Mouse (Mus musculus) layer of hippocampus, postnatal 10 days (tissue): Measurements from ENCODE around the gene Zyx. TPM values are rescaled to one million over a fixed set of nuclear protein-coding genes. Genes with fewer than 3 reads are reported as not detected.

Experiments
- DNase-seq, 2 experiments: peaks; one replicate each; pipeline ENCODE4 v3.0.0; 2021; ENCODE audit warnings: low spot score in 2 of 2
- long read RNA-seq: library from polyadenylated mRNA; stranded (forward); transcript quantifications from one replicate; pipeline ENCODE4 v2.0.0, GENCODE M21; 2023
- total RNA-seq, 2 experiments: library from RNA; stranded (reverse); gene quantifications; 2 replicates each; pipeline ENCODE4 v1.2.3; 2021

Zyx gene
- total RNA-seq, result 10 to 100 TPM; 54.0 to 56.2 TPM
- long read RNA-seq, transcript Zyx-207 (10 exons, 2,605 nt), result major isoform, 11 of 40 reads
- long read RNA-seq, partial matches to known transcripts, result 21 of 40 reads
- long read RNA-seq, other reads (novel, unspliced or antisense), result 5 of 40 reads

DNA sequence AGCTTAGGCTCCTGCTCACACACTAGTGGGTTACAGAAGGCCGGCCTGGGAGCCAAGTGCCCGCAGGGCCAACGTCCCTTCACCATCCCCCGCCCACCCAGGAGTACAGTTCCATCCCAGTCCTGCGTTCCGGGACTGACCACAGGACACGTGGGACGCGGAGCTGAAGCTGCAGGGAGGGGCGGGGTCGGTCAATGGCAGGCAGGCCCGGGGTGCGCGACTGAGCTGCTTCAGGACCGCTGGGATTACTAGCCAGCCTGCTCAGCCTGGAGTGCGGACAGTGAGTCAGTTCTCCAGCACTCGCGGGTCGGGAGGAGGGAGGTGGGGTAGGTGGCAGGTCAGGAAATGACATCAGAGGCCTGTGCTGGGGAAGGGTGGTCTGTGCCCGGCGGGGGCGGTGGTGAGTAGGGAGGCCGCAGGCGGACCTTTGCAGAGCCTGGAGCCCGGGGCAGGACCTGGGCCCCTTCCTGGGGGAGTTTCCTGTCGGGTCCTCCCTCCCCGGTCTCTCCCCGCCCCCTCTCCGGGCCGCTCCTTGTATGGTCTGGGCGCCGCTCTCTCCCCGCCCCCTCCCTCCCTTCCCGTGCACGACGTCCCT, at the start of gene Zyx:
TSS of gene Zyx (plus strand) at position 205 of the 595 bp plus-strand sequence.
- peak; percentile 79 to 88 for DNase-seq

DNA sequence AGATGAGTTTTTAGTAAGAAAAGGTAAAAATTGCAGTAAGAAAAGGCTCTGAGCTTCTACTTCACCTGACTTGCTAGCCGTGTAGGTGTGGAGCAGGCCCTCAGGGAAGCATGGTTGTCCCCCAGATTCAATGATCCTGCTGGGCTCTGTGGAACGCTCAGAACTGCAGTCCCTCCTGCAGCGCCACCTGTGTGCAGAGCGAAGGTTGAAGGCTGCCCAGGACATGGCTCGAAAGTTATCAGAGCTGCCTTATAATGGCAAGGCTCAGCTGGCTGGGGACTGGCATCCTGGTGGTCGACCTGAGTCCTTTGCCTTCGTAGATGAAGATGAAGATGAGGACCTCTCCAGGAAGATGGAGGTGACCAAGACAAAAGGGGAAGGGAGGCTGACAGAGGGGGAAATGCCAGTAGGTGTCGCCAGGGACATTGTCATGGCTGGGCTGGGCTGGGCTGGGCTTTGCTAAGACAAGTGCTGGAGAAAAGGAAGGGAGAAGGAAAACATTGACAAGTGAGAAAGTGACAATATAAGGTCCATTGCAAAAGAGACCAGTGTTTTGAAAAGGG, 39.5 kb upstream of the Zyx start:
- DNase-seq, result no peak

DNA sequence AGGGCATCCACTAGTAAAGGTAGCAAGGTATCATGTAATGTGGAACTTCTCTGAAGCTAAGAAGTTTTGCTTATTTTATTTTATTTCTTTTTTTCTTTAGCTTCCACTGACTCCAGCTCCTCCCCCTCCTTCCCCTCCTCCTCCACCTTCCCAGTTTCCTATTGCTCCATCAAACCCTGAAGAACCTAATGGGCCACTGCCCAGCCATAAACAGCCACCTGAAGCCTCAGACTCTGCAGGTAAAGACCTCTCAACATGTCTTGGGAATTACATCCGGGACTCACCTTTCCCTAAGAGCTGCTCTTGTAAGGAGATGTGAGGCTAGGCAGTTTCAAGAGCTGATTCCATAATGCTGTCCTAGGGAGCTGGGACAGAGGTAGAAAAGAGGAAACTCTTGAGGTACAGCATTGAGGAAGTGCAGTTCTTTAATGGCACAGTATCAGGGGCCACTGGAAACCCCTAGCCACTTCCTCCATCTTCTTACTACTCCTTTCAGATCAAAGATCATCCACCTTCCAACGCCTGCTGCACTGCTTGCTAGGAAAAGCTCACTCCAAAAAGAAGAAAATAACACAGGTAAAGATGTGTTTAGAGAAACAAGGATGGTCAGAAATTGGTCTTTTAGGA, 38.9 kb upstream of the Zyx start:
- no peak for DNase-seq

GRCm38 (mm10) chr6:42318293-42318692, 31.1 kb upstream of the Zyx start:
- no peak for DNase-seq

GRCm38 (mm10) chr6:42323371-42324066, 25.9 kb upstream of the Zyx start:
- DNase-seq, result peak in 1 of 2 experiments; percentile 34

DNA sequence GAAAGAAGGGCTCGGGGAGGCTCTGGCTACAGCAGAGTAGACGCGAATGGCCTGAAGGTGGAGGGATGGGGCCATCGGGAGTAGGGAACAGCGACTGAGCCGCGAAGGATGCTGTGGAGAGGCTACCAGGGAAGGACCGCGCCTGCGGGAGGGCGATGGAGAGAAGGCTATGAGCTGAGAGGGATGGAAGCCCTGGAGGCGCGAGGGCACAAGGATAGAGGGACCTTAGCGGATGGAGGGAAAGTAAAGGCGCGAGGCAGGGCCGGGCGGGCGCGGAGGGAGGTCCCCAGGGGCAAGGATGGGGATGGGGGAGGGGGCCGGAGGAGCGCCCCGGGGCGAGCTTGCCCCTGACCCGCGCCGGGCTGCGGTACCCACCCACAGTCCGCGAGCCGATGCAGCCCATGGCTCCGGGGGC, 25.4 kb upstream of the Zyx start:
- DNase-seq, result peak; percentile 46 to 60

DNA sequence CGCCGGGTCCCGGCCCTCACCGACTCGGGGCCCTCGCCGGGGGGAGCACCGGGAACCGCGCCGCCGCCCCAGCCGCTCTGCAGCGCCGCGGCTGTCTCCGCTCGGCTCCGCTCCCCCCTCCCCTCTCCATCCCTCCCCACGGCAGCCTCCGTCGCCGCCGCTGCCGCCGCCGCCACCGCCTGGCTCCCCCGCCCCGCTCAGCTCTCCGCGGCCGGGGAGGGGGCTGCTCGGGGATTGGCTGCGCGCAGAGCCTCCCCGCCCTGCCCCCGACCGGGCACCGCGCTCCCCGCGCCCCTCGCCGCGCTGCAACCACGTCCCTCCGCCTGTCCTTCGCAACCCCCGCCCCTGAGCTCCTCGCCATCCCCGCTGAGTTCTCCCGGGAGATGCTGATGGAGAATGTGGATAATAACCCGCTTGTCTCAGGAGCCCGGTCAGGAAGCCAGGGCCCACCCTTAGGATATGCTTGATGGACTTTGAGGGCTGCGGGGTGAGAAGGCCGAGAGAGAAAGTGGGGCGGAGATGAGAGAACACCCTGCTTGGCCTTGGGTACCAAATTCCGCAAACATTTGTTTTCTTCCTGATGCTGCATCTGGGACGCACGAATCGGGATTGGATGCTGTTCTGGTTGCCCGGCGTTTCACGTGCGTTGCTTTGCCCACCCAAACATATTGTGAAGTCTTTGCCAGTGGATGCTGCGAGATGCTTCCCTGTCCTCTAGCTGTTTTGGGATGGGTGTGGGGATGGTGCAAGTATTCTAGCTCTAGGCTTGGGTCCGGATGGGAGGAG, 24.8 kb upstream of the Zyx start, which contains the start of gene Fam131b:
TSS of gene Fam131b (minus strand) at position 162 of the 786 bp plus-strand sequence.
- DNase-seq, result peak; percentile 71 to 84

- peak; percentile 91 to 92 for DNase-seq
Measured at GRCm38 (mm10) chr6:42325268-42325609, 24.2 kb upstream of the Zyx start.

- DNase-seq, result no peak
Measured at GRCm38 (mm10) chr6:42326509-42326908, 22.9 kb upstream of the Zyx start.

- DNase-seq, result no peak
Measured at GRCm38 (mm10) chr6:42328757-42329156, 20.7 kb upstream of the Zyx start.

DNA sequence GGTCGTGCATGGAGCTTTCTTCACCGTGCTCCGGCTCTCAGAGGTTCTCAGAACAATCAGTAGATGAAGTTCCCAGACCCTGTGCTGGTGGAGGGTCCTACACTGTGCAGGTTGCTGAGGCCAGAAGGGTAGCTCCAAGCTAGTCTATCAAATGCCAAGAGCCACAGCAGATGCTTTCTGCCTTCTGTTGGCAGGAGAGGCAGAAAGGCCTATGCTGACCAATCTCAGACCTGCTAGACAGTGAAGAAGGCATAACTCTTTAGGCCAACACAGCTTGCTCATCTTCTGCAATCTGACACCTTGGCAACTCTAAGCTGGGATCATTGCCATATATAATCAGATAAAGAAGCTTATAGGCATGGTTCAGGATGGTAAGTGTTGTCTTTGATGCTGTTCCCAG, 19.2 kb upstream of the Zyx start:
- DNase-seq, result no peak

- DNase-seq, result no peak
Measured at GRCm38 (mm10) chr6:42330946-42331345, 18.5 kb upstream of the Zyx start.

GRCm38 (mm10) chr6:42339189-42339588, 10.2 kb upstream of the Zyx start:
- no peak for DNase-seq

DNA sequence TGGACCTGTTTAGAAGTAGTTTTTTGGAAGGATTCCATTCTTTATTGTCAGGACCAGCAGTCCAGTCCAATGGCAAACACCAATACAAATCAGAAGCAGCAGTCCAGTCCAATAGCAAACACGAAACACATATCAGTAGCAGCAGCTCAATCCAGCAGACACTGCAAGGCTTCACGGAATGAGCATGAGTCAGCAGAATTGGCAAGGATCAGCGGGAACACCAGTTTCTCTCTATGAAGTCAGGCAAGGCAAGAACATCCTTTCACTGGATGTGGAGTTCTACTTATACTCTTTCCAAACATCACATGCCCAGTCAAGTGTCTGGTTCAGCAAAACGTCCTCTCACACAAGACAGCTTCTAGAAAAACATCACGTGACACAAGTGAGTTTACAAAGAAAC, 9.4 kb upstream of the Zyx start:
- DNase-seq, result no peak

GRCm38 (mm10) chr6:42342171-42342570, 7.3 kb upstream of the Zyx start:
- no peak for DNase-seq

- peak in 1 of 2 experiments; percentile 25 for DNase-seq
Measured at GRCm38 (mm10) chr6:42343361-42344120, 5.9 kb upstream of the Zyx start.

DNA sequence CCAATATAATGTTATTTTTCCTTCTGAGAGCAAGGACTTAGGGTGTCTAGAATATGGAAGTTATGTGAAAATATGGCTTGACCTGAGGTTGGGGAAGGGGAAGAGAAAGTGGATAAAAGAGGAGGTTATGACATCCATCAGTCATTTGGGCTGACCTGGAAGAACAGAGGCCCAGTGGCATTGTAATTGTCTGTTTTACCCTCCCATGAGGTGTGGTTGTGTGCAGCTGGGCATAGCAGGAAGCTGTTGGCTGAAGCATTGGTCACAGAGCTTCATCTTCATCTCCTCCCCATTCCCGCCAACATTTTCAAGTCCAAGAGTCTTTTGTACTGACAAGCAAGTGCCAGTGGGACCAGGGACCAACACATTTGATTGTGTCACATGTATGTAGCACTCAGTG, 5.2 kb upstream of the Zyx start:
- DNase-seq, result no peak

- no peak for DNase-seq
Measured at GRCm38 (mm10) chr6:42348281-42349005, 987 bp upstream of the Zyx start.

GRCm38 (mm10) chr6:42349006-42349425, 414 bp upstream of the Zyx start:
- DNase-seq, result peak; percentile 70 to 79
